Mouse (Mus musculus) small intestine, adult 2 months (tissue): ENCODE measurements at regions not wholly inside any gene's neighbourhood (a gene's known extent, or its start where the extent isn't known, plus 50 kb on each side); places are given as distances from the start of the nearest gene placed in this dataset.
"Not testable (repeated sequence)": the region's sequence is repeated elsewhere in the genome, so short reads cannot be mapped to it uniquely, and the experiment has no call there.

Experiments used
- CTCF ChIP-seq: fragments of 200-500 bp; IDR thresholded peaks from 2 replicates; pipeline ENCODE4 v1.5.1; 2012; ENCODE audit warnings: low read depth, mild to moderate bottlenecking, control low read depth, inconsistent platforms, low read length, moderate library complexity, mixed read lengths; ENCODE audit not compliant: insufficient replicate concordance, insufficient read length; ENCODE audit errors: extremely low read depth
- POLR2A ChIP-seq: fragments of 200-500 bp; IDR thresholded peaks from 2 replicates; pipeline ENCODE4 v1.6.1; 2012; ENCODE audit warnings: low read depth, mild to moderate bottlenecking, control low read depth, inconsistent platforms, low read length, moderate library complexity

GRCm38 (mm10) chr2:92669431-92670081 lies 70.0 kb downstream of the Chst1 start:
- not testable (repeated sequence) for TF ChIP-seq CTCF, POLR2A
